Mouse (Mus musculus): Measurements from ENCODE around the gene Rassf5.

The Rassf5 gene

DNA sequence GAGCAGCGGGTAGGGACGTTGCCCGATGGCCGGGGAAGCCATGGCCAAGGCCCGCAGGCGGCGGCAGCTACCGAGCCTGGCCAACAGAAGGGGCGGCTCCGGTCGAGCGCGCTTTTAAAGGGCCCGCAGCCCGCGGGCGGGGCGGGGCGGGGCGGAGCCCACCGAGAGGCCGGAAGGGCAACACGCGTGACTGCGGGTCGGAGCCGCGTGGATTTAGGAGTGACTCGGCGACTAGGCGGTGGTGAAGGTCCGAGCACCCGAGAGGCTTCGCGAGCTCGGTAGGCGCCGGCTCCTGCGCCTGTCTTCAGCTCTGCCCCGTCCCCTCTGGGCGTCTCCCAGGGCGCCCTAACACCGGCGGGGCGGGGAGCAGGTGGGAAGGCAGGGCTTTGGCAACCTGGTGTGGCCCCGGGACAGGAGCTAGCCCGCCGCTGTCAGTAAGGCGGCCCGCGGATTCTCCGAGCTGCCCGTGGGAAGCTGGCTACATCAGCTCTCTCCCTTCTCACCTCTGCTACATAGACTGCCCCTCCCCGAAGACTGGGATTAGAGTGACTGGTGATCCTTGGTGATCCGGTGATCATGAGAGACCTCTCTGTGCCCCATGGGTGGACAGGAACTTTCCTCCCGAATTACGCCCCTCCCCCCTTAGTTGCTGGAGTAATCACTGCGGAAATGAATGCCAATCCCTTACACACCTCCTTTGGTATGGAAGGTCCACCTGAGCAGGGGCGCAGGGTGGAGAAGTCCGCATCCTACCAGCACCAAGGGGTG lies at the start of gene Rassf5:
TSS of gene Rassf5 (minus strand) at position 170 of the 768 bp plus-strand sequence.
- DNase-seq (ENCODE audit: low read depth, low spot score) = peak; percentile 58

DNA sequence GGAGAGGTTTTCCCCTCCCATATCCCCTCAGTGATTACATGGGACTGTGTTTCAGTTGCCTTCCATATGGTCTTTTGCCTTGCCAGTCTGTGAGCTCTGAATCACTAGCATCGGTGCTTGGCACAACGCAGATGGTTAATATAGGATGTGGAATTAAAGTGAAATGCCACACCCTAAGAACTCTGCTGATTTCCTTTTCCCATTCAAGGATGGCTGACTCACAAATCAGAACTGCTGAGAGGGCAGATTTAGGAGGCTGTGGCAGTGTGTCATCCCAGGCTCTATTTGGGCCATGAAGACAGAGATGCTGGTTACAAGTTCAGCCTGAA lies 48.8 kb upstream of the Rassf5 start:
- no peak for DNase-seq (ENCODE audit: low read depth, low spot score)

DNA sequence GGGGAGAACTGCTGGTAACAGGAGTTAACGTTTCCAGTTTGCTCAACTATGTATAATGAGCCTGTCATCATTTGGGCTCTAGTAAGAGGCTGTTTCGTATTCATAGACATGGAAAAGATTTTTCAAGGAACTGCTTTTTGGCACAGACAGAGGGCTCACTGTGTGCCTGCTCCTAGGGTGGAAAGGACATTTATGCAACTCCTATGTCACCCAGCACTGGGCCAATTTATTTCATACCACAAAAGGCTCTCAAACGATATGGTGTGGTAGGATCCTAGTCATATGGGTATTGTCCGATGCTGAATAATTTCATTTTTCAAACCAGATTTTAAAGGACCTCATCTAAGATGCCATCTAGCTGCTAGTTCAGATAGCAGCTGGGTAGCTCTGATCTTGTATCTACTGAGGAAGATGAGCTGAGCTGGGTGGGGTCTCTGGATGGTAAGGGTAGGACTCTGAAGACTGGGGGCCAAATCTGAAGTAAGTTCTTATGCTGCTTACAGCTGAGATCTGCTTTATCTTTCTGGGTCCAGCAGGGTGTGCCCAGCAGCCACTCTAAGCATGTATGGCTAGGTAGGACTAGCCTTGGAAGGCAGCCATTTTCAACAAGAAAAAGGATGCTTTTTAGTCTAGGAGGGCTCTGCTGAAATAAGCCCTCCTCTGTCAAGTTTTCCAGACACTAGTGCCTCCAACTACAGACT lies 48.3 kb upstream of the Rassf5 start:
- no peak for DNase-seq (ENCODE audit: low read depth, low spot score)

DNA sequence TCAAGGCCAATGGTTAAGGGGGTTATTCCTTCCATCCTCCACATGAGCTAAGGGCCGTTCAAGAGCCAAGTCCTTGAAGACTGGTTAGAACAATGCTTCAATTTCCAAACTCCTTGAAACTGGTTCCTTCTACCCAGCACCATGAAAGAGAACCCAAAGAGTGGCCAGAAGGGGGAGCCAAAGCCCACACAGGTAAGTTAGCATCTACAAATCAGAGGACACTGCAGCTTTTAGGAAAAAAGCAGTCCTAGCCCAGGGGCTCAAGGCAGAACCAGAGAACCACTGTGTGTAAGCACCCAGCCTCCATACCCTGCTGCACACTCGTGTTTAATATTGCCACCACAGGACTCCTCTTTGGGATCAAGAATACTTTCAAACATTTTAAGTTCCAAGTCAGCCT lies 45.6 kb upstream of the Rassf5 start:
- peak; percentile 70 for DNase-seq (ENCODE audit: low read depth, low spot score)

DNA sequence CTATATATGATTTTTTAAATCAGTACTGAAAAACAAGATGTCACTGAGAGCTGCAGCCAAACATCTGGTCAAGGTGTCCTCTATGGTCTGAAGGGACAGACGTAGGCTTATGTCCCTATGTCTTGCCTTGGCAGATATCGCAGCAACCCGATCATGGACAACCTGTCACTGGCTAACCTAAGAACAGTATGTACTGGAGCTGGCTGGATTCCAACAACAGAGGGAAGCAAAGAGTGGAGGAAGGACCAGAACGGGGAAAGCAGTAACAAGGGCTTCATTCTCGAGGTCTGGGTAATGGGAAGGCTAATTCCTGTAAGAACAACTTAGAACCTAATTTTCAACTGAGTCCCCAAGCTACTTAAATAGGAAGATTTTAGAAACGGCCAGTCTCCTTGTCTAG lies 43.9 kb upstream of the Rassf5 start:
- no peak for DNase-seq (ENCODE audit: low read depth, low spot score)

DNA sequence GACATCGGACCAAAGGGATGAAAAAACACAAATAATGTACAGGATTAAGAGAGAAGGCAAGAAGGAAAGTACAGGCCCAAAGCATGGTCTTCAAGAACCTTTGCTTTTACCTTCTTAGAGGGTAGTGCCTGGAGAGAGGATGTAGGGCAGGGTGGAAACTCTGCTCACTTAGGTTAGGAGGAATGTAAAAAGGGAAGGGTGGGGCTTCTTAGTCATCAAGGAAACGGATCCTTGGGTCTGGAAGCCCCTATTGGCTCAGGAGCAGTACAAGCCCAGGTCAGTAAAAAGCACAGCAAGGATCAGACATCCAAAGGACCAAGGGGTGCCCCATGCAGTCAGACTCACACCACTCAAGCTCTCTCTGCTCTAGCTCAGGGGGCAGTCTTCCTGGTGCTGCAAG lies 42.2 kb upstream of the Rassf5 start:
- peak; percentile 20 for DNase-seq (ENCODE audit: low read depth, low spot score)

DNA sequence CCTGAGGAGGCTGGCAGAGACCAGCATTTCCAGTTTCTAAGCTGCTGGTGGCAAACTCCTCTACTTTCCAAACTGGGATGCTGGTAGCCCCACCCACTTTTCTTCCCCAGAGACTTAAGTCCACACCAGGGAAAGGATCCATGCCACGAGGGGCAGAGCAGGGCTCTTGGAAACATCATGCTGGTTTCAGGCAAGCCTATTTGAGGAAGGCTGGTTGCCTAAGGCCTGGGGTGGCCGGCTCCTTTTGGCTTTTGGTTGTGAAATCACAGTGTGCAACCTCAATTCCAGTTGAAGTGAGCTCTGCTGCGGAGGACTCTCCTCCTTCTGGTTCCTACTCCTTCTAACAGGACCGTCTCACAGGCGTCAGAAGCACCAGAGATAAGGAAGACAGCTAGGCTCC lies 41.7 kb upstream of the Rassf5 start:
- DNase-seq (ENCODE audit: low read depth, low spot score) = no peak

DNA sequence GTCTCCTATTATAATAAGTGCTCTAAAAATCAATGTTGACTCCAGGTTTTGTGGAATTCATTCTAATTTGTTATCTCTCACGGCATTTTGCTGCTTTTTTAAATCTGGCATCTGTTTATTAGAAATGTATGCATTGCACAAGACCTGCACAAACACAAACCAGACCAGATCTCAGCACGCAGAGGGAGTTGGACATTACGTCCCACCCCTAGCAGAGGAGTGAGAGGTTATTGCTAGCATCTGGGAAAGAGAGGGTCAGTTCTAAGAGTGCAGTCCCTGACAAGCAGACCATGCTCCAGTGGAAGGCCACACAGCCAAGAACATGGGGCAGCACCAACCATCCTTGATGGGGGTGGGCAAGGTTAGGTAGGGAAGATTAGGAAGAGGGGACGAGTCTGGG lies 39.6 kb upstream of the Rassf5 start:
- no peak for DNase-seq (ENCODE audit: low read depth, low spot score)

DNA sequence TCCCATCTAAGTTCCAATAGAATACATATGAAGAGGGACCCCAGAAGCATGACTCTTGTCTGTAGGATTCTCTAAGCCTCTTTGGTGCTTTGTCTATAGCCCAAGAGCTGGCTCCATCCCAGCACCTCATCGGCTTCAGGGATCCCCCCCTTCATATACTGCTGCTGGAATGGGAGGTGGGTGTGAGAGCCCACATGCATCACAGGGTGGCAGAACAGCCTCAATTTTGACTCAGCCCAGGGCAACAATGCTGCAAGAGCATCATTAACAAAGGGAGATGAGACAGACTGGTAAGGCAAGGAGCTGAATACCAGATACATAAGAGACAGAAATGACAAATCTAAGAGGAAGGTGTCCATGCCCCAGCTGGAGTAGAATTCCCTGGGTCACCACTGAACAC lies 39.1 kb upstream of the Rassf5 start:
- no peak for DNase-seq (ENCODE audit: low read depth, low spot score)

DNA sequence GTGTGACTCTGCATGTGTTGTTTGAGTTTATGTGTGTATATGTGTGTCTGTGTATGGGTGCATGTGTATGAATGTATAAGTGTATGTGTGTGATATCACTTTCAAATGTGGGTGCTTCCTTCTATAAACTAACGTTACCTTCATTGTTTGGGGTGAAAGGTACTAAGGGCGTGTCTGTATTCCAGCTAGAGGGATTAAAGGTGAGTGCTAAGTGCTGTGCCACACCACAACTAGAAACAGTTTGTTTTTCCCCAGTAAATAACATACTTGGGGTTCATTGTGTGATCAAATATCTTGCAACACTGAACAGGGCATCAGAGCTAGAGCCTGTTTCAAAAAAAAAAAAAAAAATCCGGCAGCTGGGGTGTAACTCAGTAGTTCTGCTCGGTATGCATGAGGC lies 36.7 kb upstream of the Rassf5 start:
- DNase-seq (ENCODE audit: low read depth, low spot score) = no peak

DNA sequence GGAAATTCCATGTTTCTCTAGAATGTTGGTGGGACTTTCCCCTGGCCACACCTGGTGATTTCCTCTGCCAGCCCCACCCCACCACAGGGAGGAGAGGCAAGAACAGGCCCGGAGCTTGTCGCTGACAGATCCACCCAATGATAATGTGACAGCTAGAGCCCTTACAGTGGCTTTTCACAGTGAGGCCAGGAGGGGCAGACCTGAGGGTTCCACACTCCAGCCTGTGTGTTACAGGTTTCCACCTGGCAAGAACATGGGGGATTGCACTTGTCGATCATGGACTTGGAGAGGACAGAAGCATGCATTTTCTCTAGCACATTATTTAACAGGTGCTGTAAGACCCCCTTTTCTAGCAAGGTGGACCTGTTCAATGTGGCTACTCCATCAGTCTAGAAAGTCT lies 35.2 kb upstream of the Rassf5 start:
- peak; percentile 25 for DNase-seq (ENCODE audit: low read depth, low spot score)

DNA sequence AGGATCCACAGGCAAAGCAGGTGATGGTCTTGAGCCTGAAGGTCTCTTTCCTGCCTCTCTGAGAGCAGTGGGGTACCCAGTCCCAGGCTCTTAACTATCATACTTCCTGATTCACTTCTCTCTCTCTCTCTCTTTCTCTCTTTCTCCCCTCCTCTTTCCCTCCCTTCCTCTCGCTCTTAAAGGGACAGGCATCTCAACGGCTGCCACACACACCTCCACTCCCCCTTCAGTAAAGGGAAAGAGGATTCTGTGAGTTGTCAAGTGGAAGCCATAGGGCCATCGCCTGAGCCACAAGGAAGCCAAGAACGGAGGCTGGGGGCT lies 34.4 kb upstream of the Rassf5 start, which contains the start of gene Ikbke:
TSS of gene Ikbke (minus strand) at position 151 of the 321 bp plus-strand sequence.
- DNase-seq (ENCODE audit: low read depth, low spot score) = no peak

DNA sequence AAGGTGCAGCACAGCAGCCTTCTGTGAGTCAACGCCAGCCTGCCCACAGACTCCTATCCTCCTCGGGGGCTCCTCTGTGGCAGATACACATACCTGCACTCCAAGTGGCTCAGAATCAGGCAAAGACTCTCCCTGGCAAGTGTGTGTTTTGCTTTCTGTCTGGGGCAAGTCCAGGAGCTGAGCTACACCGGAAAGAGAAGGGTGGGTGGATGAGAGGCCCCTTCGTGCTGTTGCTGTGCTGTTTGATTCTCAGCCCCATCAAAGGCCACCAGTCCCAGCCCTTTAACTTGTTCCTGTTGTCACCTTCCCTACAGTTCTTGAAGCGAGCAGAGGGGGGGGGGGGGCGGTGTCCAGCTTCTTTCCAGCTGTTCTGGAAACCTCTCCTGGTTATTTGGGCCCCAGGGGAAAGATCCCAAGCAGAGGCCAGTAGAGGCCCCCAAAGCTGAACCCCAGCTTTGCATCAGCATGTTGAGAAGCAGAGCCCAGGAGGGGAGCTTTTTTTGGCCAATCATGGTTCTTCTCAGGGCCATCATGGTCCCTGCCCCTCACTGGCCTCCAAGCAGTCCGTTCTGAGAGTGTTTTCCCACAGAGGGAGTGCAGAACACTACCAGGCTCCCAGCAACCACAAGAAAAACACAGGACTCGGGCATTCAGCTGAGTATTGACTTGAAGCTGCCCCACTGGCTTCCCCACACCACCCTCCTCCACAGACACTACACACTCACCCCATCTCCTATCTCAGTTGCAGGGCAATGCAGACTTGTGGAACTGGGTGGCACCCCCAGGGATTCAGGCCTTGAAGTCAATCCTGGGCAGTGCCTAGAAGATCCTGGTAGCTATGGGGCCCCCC lies 33.8 kb upstream of the Rassf5 start:
- DNase-seq (ENCODE audit: low read depth, low spot score) = no peak

DNA sequence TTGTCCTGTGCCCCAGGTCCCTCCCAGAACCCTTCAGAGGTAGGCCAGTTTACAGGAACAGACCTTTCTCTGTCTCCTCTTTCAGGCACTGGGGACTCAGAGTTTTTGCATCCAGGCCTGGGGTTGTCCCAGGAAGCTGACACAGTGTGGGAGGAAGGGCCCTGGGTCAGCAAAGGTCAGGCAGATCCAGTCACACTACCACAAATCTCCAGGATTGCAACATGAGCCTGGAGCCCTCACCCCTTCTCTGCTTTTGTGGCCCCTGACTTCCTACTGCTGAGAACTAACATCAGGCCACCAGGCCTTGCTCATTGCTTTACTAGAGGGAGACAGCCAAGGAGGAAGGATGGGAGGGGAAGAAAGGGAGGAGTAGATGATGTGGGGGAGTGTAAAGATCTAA lies 31.8 kb upstream of the Rassf5 start:
- no peak for DNase-seq (ENCODE audit: low read depth, low spot score)

DNA sequence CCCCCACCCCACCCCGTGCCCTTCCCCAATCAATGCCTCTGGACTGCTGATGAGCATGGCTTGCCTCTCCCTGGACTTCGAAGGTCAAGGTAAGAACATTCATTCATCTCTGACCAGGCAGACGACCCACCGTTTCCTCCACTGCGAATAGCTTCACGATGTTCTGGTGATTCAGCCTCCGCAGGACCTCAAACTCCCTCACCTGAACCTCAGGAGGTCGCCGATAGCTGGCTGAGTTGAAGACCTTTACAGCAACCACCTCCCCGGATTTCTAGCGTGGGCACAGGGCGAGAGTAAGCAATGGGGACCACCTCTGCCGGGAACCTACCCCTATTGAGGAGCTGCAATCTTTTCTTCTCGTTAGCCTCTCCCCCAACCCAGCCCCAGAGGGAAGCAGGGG lies 30.5 kb upstream of the Rassf5 start:
- DNase-seq (ENCODE audit: low read depth, low spot score) = no peak

DNA sequence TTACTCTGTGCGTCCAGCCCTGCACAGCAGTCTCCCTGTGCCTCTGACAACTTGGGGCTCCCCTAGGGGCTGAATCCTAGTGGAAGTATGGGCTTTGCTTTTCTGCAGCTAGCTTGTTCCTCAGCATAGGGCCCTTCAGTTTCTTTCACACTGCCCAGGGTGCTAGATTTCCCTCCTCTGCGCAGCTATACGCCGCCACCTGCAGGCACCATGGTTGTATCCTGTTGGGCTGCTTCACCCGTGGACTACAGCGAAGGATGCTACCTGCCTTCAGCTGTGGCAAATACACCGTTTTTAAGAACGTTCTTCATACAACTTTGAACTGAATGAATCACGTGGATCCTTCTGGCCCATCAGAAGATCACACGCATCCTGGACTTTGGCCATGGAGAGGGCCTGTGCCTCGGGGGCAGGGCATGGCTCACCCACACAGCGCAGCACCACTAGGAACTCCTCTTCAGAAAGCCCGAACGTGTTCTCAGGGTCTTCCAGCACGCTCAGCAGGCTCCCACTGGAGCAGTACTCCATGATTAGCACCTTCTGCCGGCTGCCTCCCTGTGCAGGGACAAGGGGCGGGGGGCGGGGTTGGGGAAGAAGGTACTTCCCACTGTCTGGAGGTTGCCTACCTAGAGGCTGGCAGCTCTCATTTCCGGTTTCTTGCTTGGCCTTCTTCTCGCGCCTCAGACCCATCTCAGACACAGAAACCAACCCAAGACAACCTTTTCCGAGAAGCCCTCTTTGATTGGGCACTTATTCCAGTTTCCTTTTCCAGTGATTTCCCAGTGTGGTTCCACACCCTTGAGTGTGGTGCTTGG lies 29.9 kb upstream of the Rassf5 start:
- peak; percentile 39 for DNase-seq (ENCODE audit: low read depth, low spot score)

DNA sequence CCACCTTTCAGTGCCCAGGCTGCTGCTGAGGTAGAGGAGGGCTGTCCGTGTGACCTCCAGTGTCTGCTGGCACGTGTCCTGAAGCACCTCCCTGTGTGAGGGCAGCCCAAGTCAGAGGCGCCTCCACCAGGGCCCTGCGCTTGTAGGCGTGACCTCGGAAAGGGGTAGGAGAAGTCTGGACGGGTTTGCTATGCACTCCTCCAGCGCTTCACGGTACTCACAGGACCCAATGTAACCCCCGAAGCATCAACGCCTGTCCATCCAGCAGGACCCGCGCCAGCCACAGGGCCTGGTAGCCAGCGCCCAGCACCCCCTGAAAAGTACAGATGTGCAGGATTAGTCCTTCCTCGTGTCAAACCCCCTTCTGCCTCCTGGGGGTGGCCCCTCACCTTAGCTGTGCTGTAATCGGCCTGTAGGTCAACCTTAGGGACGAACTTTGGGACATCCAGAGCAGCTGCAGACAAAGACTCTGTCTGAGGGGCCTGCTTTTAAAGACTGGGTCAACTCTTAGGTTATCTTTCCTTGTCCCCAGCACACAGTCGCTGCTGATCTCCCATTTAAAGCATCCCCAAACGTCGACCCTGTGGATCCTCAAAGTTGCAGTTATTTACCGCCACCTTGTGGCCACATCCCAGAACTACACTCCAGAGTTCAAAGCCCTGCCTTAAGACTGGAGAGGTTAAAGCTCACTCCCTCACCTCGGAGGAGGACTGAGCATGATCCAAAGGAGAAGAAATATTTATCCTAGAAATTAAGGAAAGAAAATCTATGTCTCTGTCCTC lies 24.9 kb upstream of the Rassf5 start:
- peak; percentile 84 for DNase-seq (ENCODE audit: low read depth, low spot score)

DNA sequence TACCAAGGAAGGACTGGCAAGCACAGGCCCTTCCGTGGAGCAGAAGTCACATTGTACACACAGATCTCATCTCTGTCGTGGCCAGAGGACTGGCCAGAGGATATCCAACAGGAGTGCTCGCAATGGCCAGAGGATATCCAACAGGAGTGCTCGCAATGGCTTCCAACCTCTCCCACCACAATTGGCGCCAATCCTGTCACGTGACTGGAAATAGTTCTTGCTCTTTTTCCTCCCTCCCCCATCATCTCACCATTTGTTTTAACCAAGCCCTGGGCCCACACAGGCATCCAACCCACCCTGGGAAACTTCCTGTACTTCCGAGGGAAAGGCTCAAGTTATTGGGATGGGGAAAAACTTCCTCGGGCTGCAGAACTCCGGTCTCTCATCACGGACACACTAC lies 23.7 kb upstream of the Rassf5 start:
- peak; percentile 82 for DNase-seq (ENCODE audit: low read depth, low spot score)

DNA sequence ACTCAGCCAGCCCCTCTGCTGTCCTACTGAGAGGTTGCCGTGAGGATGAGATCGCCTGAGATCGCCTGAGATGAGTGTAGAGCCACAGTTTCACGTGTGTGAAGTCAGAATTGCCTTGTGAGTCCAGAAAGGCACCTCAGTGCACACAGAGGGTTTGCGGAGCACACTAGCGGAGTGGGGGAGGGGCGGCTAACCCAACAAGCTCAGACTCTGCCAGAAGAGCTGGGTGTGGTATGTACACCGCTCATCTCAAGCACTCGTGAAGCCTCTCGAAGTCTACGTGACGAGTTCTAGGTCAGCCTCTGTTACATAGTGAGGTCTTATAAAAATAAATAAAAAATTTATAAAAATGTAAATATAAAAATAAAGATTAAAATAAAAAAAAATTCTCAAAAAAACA lies 18.8 kb upstream of the Rassf5 start:
- peak; percentile 47 for DNase-seq (ENCODE audit: low read depth, low spot score)

DNA sequence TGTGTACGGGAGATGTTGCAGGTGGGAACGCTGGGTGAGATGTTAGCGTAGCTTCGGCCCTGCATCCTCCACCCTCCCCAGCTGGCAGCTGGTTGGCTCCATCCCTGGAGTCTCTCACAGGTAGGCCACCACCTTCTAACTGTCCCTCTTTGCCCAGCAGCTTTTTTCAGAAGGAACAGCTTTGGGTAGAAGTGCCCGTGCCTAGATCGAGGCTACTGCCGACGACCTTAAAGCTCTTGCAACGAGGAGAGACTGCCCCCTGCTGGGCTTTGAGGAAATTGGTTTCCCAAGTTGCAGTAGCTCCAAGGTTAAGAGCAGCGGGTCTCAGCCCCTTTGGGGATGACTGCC lies 15.2 kb upstream of the Rassf5 start:
- DNase-seq (ENCODE audit: low read depth, low spot score) = peak; percentile 89

All from R1 (cell line).